Mouse (Mus musculus) thymus, adult 2 months (tissue): ENCODE results near the gene Ankrd44.

Experiments used
- CTCF ChIP-seq: fragments of 200-500 bp; IDR thresholded peaks from 2 replicates; pipeline ENCODE4 v1.5.1; 2012; ENCODE audit warnings: mild to moderate bottlenecking, control low read depth, low read length, moderate library complexity, borderline replicate concordance; ENCODE audit not compliant: control insufficient read depth, poor library complexity, insufficient read depth; ENCODE audit errors: extremely low read depth
- POLR2A ChIP-seq: fragments of 200-500 bp; IDR thresholded peaks from 2 replicates; pipeline ENCODE4 v1.6.1; 2012; ENCODE audit warnings: mild to moderate bottlenecking, low read length, control low read depth, moderate library complexity; ENCODE audit not compliant: control insufficient read depth, poor library complexity, insufficient read depth; ENCODE audit errors: extremely low read depth

- no peak for TF ChIP-seq POLR2A
- TF ChIP-seq CTCF, result no peak
Observed at GRCm38 (mm10) chr1:54871321-54871720, 54.9 kb downstream of the Ankrd44 start.
